Mouse (Mus musculus) urinary bladder, adult 2 months (tissue): ENCODE measurements around the gene Ctrb1. TPM values are rescaled to one million over a fixed set of nuclear protein-coding genes. Genes with fewer than 3 reads are reported as not detected.

Experiments
- DNase-seq: peaks from one replicate; pipeline ENCODE4 v3.0.0; 2022; ENCODE audit warnings: low spot score
- polyA plus RNA-seq: library from polyadenylated mRNA; depleted of rRNA; stranded (reverse); fragments of >200 nt; gene quantifications from 2 replicates; pipeline ENCODE4 v1.2.3, GENCODE M21; 2012

Gene Ctrb1
- polyA plus RNA-seq, 1 experiment = 0.40 TPM

DNA sequence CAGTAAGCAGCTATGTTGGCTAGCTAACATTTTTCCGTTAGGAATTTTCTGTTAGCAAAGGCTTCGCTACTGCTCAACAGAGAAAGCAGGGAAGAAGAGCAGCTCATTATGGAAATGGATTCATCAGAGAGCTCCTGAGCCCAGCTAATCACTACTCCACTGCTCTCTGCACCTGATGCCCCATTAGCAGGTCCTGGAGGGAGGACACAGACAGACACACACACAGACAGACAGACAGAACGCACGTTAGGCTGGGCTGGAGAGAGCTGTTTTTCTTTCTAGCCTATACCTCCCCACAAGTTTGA, 26.6 kb upstream of the Ctrb1 start:
- DNase-seq = no peak

DNA sequence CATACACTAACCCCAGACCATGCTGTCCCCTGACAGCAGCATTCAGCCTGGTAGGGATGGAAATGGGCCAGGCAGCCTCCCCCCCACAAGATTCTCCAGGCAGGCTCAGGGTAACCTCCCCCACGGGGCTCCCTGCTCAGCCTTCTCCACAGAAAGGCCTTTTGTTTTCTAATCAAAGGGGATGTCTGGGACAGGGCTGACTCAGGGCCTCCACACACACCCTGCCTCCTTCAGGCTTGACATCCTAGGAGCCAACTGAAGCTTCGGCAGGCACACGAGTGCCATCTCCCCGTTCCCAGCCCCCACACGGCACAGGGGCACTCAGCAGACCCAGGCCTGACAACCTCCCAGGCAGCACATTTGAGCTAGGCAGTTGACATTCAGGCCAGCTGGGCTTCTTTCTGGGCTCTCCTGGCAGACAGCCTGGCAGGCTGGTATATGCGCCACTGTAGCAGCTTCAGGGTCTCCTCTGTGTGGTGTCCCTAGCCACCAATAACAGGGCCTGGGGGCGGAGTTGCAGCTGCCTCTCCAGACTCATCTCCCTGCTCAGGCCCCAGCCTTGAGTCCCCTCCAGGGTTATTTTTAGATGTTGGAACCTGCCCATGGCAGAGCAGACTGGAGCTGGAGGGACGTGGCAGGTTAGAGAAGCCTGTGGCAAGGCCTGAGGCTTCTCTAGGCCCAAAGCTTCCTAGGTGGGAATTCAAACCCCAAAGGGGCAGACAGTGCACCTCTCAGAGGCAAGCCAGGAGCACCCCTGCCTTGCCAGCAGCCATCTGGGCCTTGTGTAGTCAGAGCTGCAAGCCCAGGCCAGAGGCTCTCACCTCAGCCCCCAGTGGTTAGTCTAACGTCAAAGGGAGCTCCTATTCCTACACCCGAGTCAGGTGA, 26.0 kb upstream of the Ctrb1 start:
- DNase-seq = peak; percentile 25

DNA sequence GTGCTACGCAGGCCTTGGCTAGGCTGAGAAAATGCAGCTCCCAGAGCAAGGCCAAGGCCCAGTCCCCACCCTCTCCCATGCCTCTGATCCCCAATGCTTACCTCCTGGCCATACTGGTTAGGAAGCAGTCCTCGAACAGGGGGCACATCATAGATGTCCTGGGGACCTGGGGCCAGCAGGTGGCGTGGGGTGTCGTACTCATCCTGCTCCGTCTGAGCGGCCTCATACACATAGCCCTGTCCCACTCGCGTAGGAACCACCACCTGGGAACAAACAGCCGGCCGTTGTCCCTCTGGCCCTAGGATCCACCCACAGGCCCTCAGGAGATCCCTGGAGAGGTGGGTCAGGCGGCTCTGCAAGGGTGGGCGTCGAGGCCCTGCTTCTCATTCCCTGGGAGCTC, 24.7 kb upstream of the Ctrb1 start:
- peak; percentile 21 for DNase-seq

DNA sequence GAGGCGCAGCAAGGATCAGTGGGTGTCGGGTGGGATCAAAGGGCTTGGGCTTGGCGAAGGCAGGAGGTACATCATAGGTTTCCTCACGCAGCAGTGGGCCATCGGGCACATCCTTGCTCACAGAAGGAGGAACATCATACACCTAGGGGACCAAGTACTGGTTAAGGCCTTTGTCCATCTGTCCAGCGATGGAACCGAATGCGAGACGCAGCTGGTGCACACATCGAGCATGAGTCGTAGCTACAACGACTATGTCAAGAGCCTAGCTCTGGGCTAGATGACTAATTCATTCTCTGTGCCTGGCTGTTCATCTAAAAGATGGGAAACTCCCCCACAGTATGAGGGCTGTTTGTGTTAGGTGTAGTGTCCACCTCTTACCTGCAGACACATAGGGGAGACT, 23.5 kb upstream of the Ctrb1 start:
- no peak for DNase-seq

DNA sequence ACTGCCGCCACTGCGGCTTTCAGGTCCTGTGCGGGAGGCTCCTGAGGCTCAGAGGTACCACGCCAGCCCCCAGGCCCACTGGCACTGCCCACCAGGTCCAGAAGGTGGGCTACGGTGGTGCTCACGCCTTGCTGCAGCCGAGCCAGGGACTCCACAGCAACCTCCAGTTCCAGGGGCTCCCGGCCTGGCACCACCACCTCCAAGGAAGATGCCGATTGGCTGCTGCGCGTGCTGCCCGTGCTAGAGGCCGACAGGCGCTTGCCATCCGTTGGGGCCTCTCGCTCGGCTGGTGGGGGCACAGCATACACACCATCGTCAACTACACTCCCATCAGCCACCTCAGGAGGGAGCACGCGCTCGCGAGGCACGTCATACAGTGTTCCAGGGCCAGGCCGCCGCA, 23.0 kb upstream of the Ctrb1 start:
- DNase-seq = no peak

DNA sequence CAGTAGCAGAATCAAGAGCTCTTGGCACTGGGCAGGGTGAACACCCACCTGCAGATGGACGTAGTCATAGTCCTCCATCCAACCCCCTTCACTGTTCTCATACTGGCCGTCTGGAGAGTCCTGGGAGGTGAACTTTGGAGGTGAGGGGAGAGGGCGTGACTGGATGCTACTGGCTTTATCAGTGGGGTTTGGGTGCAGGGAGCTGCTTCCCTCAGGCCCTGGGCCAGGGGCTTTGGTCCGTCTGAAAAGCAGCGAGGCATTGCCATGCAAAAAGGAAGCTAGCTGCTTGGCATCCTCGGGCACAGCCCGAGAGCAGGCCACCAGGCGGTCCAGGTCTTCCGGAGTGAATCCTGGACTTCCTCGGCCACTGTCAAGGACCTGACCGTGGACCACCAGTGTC, 22.5 kb upstream of the Ctrb1 start:
- peak; percentile 18 for DNase-seq

DNA sequence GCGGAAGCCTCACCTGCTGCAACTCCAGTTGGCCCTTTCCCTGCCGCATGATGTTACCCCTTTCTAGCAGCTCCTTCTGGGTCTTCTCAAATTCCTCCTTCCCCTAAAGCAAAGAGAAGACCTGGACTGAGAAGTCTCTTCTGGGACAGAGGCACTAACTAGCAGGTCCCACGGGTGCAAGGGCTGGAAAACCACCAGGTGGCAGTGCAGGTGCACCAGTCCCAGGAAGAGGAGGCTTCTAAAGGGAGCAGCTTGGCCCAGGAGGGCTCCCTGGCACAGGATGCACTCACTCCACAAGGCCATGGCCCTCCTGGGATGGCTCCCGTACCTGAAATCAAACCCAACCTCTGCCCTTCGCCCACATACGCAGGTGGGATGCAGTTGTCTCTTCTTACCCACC, 21.8 kb upstream of the Ctrb1 start:
- peak; percentile 48 for DNase-seq

DNA sequence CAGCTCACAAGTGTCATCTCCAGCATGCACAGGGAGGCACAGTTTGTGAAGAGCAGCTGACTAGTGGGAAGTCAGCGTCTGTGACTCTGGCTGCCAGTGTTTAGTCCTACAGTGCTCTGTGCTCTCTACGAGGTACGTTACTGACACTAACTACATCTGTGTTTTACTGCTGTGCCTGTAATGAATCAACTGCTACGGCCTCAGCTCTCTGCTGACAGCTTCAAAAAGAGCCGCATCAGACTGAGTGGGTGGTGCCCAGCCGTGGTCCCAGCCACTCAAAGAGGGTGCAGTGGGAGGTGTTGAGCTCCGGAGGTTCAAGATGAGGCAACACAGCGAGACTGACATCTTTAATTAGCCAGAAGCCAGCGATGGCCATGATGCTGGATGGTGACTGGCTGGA, 21.3 kb upstream of the Ctrb1 start:
- DNase-seq = no peak

DNA sequence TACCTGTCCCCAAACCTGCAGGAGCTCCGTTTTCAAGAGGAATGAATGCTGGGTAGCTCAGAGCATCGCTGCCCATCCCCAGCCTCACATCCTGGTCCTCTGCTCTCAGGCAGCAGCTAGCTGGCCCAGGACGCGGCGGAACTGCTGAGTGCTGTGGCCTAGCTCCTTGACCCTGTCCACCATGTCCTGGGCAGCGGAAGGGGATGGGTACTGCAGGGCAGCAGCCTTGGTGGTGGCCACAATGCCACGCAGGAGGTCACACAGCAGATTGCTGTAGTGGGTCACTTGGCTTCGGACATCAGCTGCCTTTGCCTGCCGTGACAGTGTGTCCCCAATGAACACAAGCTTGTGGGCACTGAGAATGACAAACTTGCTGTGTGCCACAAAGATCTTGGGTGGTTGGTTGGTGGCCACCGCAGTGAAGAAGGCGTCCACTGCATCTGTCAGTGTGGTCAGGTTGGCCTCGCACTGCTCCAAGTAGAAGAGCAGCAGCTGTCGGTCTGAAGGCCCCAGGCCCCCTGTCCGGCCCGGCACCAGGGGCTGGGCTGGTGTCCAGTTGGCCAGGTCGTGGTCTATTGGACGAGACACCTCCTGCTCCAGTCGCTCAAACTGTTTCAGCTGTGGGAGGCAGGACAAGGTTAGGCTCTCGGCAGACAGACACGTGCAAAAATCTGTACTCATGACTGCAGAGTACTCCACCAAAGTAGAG, 20.1 kb upstream of the Ctrb1 start:
- no peak for DNase-seq

DNA sequence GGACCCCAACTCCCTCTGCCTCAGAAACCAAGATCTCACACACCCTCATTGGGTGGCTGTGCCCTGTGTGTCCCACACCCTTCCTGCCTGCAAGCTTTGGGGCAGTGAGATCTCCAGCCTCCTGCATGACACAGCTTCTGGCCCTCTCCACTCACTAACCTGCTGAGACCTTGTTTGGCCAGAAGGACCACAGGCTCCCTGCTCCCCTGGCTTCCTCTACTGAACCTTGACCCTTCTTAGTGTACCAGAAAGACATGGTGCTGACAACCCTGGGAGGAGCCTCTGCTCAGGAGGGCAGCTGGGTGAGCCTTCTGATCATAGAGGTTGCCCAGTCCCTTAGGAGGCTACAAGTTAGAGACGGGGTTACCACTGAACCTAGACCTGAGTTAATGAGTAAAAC, 18.4 kb upstream of the Ctrb1 start:
- no peak for DNase-seq

DNA sequence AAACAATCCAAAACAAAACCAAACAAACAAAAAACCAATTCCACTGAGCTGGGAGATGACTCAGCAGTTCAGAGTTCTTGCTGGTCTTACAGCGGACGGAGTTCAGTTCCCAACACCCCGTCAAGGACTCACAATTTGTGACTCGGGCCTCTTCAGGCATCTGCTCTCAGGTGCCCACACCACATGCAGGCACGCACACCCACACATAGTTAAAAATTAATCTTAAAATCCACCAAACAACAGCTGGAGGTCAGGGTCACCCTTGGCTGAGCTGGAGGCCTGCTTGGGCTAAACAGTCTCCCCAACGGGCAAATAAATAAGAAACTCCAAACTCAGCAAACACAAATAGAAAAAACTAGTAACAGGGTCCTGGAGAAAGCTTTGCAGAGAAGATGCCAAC, 17.5 kb upstream of the Ctrb1 start:
- no peak for DNase-seq

DNA sequence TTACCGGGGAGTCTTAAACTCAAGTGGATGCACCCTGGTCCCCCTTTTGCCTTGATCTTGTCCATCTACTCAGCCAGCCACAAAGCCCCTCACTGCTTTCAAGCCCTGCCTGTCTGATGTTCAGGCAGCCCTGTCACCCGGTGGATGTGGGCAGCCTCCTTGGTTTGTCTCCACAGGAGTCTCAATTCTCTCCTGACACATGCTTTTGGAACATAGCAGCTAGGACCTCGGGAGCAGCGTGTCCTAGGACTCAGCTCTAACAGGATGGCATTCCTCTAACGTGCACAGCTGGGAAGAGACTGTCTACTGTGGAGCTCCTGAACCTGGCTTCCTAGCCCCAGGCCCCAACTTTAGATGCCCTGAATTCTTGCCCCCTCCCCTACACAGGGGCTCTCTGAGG, 14.9 kb upstream of the Ctrb1 start:
- DNase-seq = no peak

DNA sequence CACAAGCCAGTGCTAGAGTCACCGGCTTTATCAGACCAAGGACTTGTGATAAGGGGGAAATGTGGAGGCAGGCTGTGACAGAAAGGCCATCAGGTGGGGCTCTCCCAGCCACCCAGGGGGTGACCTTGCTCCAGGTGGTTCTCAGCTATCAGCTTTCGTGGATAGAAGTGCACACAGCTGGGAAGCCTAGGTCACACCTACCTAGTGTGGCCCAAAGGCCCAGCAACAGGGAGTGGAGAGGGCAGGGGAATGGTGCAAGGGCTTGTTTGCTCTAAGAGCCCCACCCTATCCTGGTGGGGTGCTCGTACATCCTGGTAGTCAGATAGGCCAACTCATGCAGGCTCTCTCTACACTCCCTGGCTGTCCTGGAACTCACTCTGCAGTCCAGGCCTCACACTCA, 14.4 kb upstream of the Ctrb1 start:
- no peak for DNase-seq

DNA sequence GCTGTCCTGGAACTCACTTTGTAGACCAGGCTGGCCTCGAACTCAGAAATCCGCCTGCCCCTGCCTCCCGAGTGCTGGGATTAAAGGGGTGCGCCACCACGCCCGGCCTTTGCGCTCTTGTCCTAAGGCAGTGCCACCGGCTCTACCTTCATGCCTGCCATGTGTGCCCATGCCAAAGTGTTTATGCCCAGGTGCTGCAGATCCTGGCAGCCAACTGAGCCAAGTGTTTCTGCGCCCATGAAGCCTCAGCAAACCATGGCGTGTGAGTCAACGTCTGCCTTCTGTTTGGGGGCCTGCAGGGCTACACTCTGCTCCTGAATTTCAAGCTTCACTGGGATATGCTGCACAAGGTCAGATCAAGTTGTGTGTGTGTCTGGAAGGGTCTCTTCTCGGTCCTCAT, 13.8 kb upstream of the Ctrb1 start:
- no peak for DNase-seq

DNA sequence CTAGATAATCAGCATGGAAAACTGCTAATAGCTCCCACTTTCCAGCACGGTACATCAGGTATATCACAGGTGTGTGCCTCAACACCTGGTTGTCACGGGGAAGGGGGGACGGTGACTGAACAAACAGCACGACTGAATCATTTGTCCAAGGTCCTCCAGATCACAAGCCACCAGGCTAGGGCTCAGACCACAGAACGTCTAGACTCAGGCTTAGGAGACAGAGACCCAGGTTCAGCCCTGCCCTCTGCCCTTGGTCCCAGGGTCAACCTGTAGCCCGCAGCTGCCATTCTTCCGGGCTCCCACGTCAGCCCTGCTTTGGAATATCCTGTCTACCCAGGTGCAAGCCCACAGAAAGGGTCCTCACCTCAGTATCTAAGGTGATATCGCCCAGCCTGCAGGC, 10.6 kb upstream of the Ctrb1 start:
- no peak for DNase-seq

DNA sequence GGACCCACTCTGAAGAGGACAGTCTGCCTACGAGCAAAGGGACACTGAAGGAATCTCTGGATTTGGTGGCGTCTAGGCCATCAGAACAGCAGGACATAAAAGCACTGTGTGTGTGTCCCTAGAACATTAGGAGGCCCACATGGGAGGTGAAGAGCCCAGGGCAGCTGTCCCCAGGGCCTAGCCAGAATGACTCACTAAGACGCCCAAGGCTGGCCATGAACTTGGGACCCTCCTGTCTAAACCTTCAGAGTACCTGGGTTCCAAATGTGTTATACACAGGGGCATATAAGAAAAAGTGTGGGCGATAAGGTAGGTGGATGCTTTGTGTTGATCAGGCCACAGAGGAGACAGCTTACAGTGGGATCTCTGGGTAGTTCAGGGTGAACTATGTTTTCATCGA, 9.9 kb upstream of the Ctrb1 start:
- no peak for DNase-seq

DNA sequence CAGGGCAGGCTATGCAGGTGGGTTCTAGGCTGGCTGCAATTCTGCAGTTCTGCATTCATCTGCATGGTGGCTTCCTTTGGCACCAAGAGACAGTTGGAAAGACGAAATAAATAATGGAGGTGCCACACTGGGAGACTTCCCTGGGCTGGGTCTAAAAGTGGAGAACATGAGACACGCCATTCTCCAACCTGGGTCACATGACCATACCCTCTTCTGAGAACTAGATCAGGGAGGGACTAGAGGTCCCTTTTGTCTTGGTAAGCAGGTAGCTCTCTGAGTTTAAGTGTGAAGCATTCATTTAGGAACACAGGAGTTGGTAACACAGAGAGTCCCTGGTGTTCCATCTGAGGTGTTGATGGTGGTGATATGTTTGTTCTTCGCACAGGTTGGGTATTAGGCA, 9.4 kb upstream of the Ctrb1 start:
- no peak for DNase-seq

DNA sequence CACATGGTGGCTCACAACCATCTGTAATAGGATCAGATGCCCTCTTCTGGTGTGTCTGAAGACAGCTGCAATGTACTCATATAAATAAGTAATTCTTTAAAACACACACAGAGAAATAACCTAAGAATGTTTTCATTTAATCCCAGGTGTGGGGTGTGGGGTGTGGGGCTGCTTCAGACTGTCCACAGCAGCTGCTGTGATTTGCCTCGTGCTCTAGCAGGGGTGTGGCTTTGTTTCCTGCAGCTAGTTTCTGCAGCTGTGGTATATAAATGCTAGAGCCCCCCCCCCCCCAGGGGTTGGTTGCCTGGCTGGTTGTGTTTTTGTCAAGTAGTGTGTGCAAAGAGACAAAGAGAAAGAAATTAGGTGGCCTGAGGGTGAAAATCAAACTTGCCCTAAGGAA, 8.2 kb upstream of the Ctrb1 start:
- DNase-seq = no peak

DNA sequence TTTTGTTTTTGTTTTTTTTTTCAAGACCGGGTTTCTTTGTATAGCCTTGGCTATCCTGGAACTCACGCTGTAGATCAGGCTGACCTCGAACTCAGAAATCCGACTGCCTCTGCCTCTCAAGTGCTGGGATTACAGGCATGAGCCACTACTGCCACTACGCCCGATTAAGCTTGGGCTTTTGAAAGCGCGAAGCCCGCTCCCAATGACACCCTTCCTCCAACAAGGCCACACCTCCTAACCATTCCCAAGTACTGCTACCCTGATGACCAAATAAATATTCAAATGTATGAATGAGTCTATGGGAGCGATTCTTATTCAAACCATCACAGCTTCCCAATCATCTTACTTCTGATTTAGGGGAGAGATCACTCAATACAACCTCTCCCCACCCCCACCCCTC, 6.8 kb upstream of the Ctrb1 start:
- DNase-seq = no peak

DNA sequence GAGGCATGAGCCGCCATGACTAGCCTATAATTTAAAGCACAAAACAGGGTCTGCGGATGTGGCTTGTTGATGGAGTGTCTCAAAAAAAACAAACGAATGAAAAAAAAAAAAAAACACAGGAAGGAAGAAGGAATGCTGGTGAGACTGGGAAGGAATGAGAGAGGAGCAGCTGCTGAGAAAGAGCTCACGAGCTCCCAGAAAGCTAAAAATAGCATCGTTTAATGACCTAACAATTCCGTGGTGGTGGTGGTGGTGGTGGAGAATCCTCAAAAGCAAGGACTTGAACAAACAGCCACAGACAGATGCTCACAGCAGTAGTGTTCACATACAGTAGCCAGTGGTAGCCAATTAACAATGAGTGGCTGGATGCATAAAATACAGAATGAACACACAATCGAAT, 4.6 kb upstream of the Ctrb1 start:
- DNase-seq = no peak

DNA sequence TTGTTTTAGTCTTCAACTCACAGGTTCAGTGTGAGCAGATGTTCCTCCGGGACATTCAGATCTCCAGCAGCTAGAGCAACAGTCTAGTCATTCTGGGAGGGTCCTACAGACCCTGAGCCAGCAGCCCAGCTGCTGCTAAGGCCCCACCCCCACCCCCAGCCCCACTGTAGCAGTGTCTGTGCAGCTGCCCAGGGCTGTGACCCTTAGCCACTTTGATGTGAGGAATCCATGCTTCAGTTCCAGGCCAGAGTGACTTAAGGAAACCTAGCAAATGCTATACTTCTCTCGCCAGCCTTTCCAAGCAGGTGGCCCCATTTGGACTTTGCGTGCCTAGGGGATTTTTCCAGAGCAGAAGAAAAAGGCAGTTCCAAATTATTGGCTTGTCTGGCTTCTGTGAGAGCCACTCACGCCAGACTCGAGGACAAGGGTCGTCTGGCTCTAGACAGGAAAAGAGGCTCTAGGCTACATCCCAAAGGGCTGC, 2.5 kb upstream of the Ctrb1 start:
- no peak for DNase-seq

DNA sequence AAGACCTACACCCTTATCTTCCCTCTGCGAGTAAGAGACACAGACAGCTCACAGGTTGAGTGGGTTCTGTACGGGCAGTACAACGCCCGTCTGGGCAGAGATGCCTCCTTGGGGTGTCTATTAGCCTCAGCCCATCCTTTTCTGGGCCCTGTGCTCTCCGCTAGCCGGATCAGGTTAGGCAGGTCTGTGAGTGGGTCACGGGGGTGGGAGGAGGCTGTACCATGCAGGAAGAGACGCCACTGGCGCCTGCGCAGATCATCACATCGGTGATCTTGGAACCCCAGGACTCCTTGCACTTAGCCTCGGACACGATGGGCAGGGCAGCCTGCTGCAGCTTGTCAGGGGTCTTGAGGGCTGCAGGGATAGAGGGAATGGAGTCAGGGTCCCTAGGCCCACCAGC, 3.9 kb downstream of the Ctrb1 start:
- DNase-seq = no peak

DNA sequence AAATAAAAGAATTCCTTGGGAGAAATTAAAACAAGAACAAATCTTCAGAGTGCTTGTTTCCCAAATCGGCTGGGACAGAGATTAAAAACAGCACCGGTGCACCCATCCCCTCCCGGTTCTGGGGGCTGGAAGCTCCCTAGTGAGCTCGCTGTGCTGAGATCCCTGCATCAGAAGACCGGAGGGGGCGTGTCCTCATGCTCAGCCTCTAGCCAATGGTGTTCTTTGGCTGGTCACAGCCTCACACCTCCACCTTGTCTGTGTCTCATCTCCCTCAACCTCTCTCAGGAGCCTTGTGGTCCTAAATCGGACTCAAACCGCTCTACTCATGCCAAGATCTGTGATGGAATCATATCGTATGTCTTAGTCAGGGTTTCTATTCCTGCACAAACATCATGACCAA, 8.3 kb downstream of the Ctrb1 start:
- DNase-seq = no peak

DNA sequence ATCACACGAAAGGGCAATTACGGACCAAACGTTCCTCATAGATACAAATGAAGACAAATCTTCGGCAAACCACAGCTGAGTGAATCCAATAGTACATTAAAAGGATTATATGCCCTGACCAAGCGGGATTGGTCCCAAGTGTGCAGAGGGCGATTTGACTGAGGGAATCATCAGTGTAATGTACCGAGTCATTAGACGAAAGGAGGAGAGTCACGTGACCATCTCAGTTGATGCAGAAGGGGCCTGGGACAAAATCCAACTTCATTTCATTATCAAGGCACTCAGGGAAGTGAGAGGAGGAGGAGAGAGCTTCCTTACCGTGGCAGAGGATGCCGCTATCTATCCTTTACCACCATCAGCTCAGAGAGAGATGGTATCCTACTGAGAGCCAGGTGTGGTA, 9.7 kb downstream of the Ctrb1 start:
- no peak for DNase-seq
